Mouse (Mus musculus): ENCODE results near the gene Ipmk. TPM values are rescaled to one million over a fixed set of nuclear protein-coding genes. Genes with fewer than 3 reads are reported as not detected.

The Ipmk gene
- polyA plus RNA-seq, 1 experiment from 2014 or later = 11.9 TPM

GRCm38 (mm10) chr10:71316497-71316896, 31.1 kb upstream of the Ipmk start:
- 67% methylated on average over 7 of the region's 7 CpGs for WGBS
- H3K4me2 ChIP-seq (ENCODE audit: low read depth, low read length) = no peak overlapping the region
- H3K9ac ChIP-seq (ENCODE audit: low read depth, low read length) = no peak overlapping the region
- H3K27me3 ChIP-seq (replicated peaks; ENCODE audit: control insufficient read depth, insufficient read depth, low read length) = no peaks in the 10 kb centered on the region
- no peaks in the 10 kb centered on the region for H3K4me1 ChIP-seq (ENCODE audit: control insufficient read depth, insufficient read depth, low read length)
- H3K9me3 ChIP-seq (ENCODE audit: control insufficient read depth, low read length) = no peaks in the 10 kb centered on the region
- DNase-seq (ENCODE audit: low spot score) (no peak), ATAC-seq (ENCODE audit: low read depth) (no peak)
- no peak overlapping the region for H3K4me3 ChIP-seq (ENCODE audit: low read depth, low read length)
- no peaks in the 10 kb centered on the region for H3K36me3 ChIP-seq (ENCODE audit: control insufficient read depth, insufficient read depth, low read length)
- no peak overlapping the region for H3K27ac ChIP-seq (replicated peaks; ENCODE audit: low read depth, low read length)

- ATAC-seq (ENCODE audit: low read depth) (no peak), DNase-seq (ENCODE audit: low spot score) (no peak)
- H3K36me3 ChIP-seq (ENCODE audit: control insufficient read depth, insufficient read depth, low read length) = no peaks in the 10 kb centered on the region
- no peaks in the 10 kb centered on the region for H3K9me3 ChIP-seq (ENCODE audit: control insufficient read depth, low read length)
- no peak overlapping the region for H3K27ac ChIP-seq (replicated peaks; ENCODE audit: low read depth, low read length)
- WGBS = 83% methylated on average over 8 of the region's 8 CpGs
- H3K4me2 ChIP-seq (ENCODE audit: low read depth, low read length) = no peak overlapping the region
- no peaks in the 10 kb centered on the region for H3K27me3 ChIP-seq (replicated peaks; ENCODE audit: control insufficient read depth, insufficient read depth, low read length)
- no peaks in the 10 kb centered on the region for H3K4me1 ChIP-seq (ENCODE audit: control insufficient read depth, insufficient read depth, low read length)
- H3K9ac ChIP-seq (ENCODE audit: low read depth, low read length) = no peak overlapping the region
- no peak overlapping the region for H3K4me3 ChIP-seq (ENCODE audit: low read depth, low read length)
These were observed 23.9 kb upstream of the Ipmk start for GRCm38 (mm10) chr10:71323669-71324068.

- peaks cover 23% of the 10 kb centered on the region for H3K36me3 ChIP-seq (ENCODE audit: control insufficient read depth, insufficient read depth, low read length)
- ATAC-seq (ENCODE audit: low read depth) = no peak
- H3K4me1 ChIP-seq (ENCODE audit: control insufficient read depth, insufficient read depth, low read length) = no peaks in the 10 kb centered on the region
- H3K27me3 ChIP-seq (replicated peaks; ENCODE audit: control insufficient read depth, insufficient read depth, low read length) = no peaks in the 10 kb centered on the region
- no peak overlapping the region for H3K27ac ChIP-seq (replicated peaks; ENCODE audit: low read depth, low read length)
- no peak overlapping the region for H3K4me3 ChIP-seq (ENCODE audit: low read depth, low read length)
- no peaks in the 10 kb centered on the region for H3K9me3 ChIP-seq (ENCODE audit: control insufficient read depth, low read length)
- H3K9ac ChIP-seq (ENCODE audit: low read depth, low read length) = no peak overlapping the region
- no peak overlapping the region for H3K4me2 ChIP-seq (ENCODE audit: low read depth, low read length)
- 64% methylated on average over 7 of the region's 7 CpGs for WGBS
- no peak for DNase-seq (ENCODE audit: low spot score)
These were observed 21.4 kb upstream of the Ipmk start for GRCm38 (mm10) chr10:71326123-71326522.

- WGBS = 12% methylated on average over 7 of the region's 7 CpGs
- ATAC-seq (ENCODE audit: low read depth) (peak; percentile 55; the same call in 1 of the 2 replicates), DNase-seq (ENCODE audit: low spot score) (peak; percentile 77)
- Histone ChIP-seq H3K27ac (replicated peaks; ENCODE audit: low read depth, low read length) (no peak overlapping the region), H3K4me1 (ENCODE audit: control insufficient read depth, insufficient read depth, low read length) (no peaks in the 10 kb centered on the region), H3K4me2 (ENCODE audit: low read depth, low read length) (no peak overlapping the region), H3K9me3 (ENCODE audit: control insufficient read depth, low read length) (no peaks in the 10 kb centered on the region), H3K27me3 (replicated peaks; ENCODE audit: control insufficient read depth, insufficient read depth, low read length) (no peaks in the 10 kb centered on the region), H3K9ac (ENCODE audit: low read depth, low read length) (no peak overlapping the region), H3K36me3 (ENCODE audit: control insufficient read depth, insufficient read depth, low read length) (peaks cover 27% of the 10 kb centered on the region), H3K4me3 (ENCODE audit: low read depth, low read length) (no peak overlapping the region)
These were observed 20.8 kb upstream of the Ipmk start for GRCm38 (mm10) chr10:71326789-71327188.

- WGBS = 83% methylated on average over 10 of the region's 10 CpGs
- no peaks in the 10 kb centered on the region for H3K27me3 ChIP-seq (replicated peaks; ENCODE audit: control insufficient read depth, insufficient read depth, low read length)
- no peak overlapping the region for H3K27ac ChIP-seq (replicated peaks; ENCODE audit: low read depth, low read length)
- peaks cover 27% of the 10 kb centered on the region for H3K36me3 ChIP-seq (ENCODE audit: control insufficient read depth, insufficient read depth, low read length)
- H3K9me3 ChIP-seq (ENCODE audit: control insufficient read depth, low read length) = no peaks in the 10 kb centered on the region
- no peaks in the 10 kb centered on the region for H3K4me1 ChIP-seq (ENCODE audit: control insufficient read depth, insufficient read depth, low read length)
- H3K4me3 ChIP-seq (ENCODE audit: low read depth, low read length) = no peak overlapping the region
- no peak for DNase-seq (ENCODE audit: low spot score)
- no peak overlapping the region for H3K4me2 ChIP-seq (ENCODE audit: low read depth, low read length)
- no peak overlapping the region for H3K9ac ChIP-seq (ENCODE audit: low read depth, low read length)
- ATAC-seq (ENCODE audit: low read depth) = no peak
These were observed 20.2 kb upstream of the Ipmk start for GRCm38 (mm10) chr10:71327386-71327785.

- Histone ChIP-seq H3K4me1 (ENCODE audit: control insufficient read depth, insufficient read depth, low read length) (no peaks in the 10 kb centered on the region), H3K36me3 (ENCODE audit: control insufficient read depth, insufficient read depth, low read length) (peaks cover 27% of the 10 kb centered on the region), H3K9me3 (ENCODE audit: control insufficient read depth, low read length) (no peaks in the 10 kb centered on the region), H3K4me2 (ENCODE audit: low read depth, low read length) (no peak overlapping the region), H3K9ac (ENCODE audit: low read depth, low read length) (no peak overlapping the region), H3K27me3 (replicated peaks; ENCODE audit: control insufficient read depth, insufficient read depth, low read length) (no peaks in the 10 kb centered on the region), H3K4me3 (ENCODE audit: low read depth, low read length) (no peak overlapping the region), H3K27ac (replicated peaks; ENCODE audit: low read depth, low read length) (no peak overlapping the region)
- no peak for DNase-seq (ENCODE audit: low spot score)
- WGBS = 89% methylated on average over 6 of the region's 6 CpGs
- no peak for ATAC-seq (ENCODE audit: low read depth)
These were observed 19.2 kb upstream of the Ipmk start for GRCm38 (mm10) chr10:71328382-71328781.

- Histone ChIP-seq H3K4me3 (ENCODE audit: low read depth, low read length) (no peak overlapping the region), H3K9ac (ENCODE audit: low read depth, low read length) (no peak overlapping the region), H3K27me3 (replicated peaks; ENCODE audit: control insufficient read depth, insufficient read depth, low read length) (no peaks in the 10 kb centered on the region), H3K9me3 (ENCODE audit: control insufficient read depth, low read length) (no peaks in the 10 kb centered on the region), H3K27ac (replicated peaks; ENCODE audit: low read depth, low read length) (no peak overlapping the region), H3K4me2 (ENCODE audit: low read depth, low read length) (no peak overlapping the region), H3K4me1 (ENCODE audit: control insufficient read depth, insufficient read depth, low read length) (no peaks in the 10 kb centered on the region), H3K36me3 (ENCODE audit: control insufficient read depth, insufficient read depth, low read length) (peaks cover 31% of the 10 kb centered on the region)
- DNase-seq (ENCODE audit: low spot score) = no peak
- 91% methylated on average over 5 of the region's 5 CpGs for WGBS
- ATAC-seq (ENCODE audit: low read depth) = no peak
These were observed 18.7 kb upstream of the Ipmk start for GRCm38 (mm10) chr10:71328870-71329269.

- ATAC-seq (ENCODE audit: low read depth) (no peak), DNase-seq (ENCODE audit: low spot score) (no peak)
- Histone ChIP-seq H3K4me2 (ENCODE audit: low read depth, low read length) (no peak overlapping the region), H3K4me1 (ENCODE audit: control insufficient read depth, insufficient read depth, low read length) (no peaks in the 10 kb centered on the region), H3K36me3 (ENCODE audit: control insufficient read depth, insufficient read depth, low read length) (peaks cover 35% of the 10 kb centered on the region), H3K4me3 (ENCODE audit: low read depth, low read length) (no peak overlapping the region), H3K27ac (replicated peaks; ENCODE audit: low read depth, low read length) (no peak overlapping the region), H3K27me3 (replicated peaks; ENCODE audit: control insufficient read depth, insufficient read depth, low read length) (no peaks in the 10 kb centered on the region), H3K9me3 (ENCODE audit: control insufficient read depth, low read length) (no peaks in the 10 kb centered on the region), H3K9ac (ENCODE audit: low read depth, low read length) (no peak overlapping the region)
- WGBS = 94% methylated on average over 6 of the region's 6 CpGs
These were observed 18.3 kb upstream of the Ipmk start for GRCm38 (mm10) chr10:71329295-71329694.

GRCm38 (mm10) chr10:71330070-71330469, 17.5 kb upstream of the Ipmk start:
- no peaks in the 10 kb centered on the region for H3K27me3 ChIP-seq (replicated peaks; ENCODE audit: control insufficient read depth, insufficient read depth, low read length)
- H3K4me3 ChIP-seq (ENCODE audit: low read depth, low read length) = no peak overlapping the region
- no peak overlapping the region for H3K9ac ChIP-seq (ENCODE audit: low read depth, low read length)
- no peaks in the 10 kb centered on the region for H3K4me1 ChIP-seq (ENCODE audit: control insufficient read depth, insufficient read depth, low read length)
- 92% methylated on average over 12 of the region's 12 CpGs for WGBS
- H3K4me2 ChIP-seq (ENCODE audit: low read depth, low read length) = no peak overlapping the region
- ATAC-seq (ENCODE audit: low read depth) = no peak
- peaks cover 40% of the 10 kb centered on the region for H3K36me3 ChIP-seq (ENCODE audit: control insufficient read depth, insufficient read depth, low read length)
- DNase-seq (ENCODE audit: low spot score) = no peak
- no peaks in the 10 kb centered on the region for H3K9me3 ChIP-seq (ENCODE audit: control insufficient read depth, low read length)
- no peak overlapping the region for H3K27ac ChIP-seq (replicated peaks; ENCODE audit: low read depth, low read length)
